ENCODE assay signal across 28 mouse cellular contexts in the genomic region with DNA sequence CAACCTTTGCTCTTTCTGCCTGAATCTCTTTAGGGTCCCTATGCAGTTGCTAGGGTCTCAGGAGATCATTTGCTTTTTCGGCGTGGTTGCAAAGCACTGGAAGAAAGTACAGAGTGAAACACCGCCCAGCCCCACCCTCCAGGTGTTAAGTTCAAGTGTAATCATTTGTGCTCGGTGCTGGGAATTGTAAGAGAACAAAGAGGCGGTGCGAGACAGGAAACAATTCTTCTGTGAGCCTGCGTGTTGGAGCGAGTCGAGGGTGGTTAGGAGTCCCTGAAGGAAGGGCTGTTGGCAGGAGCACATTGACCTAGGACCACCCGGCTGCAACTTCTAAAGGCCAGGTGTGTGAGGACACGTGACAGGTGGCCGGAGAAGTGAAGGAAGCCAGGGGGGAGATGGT. TPM values are rescaled to one million over a fixed set of nuclear protein-coding genes. Genes with fewer than 3 reads are reported as not detected.
DNase-seq lines count a peak whose midpoint lies in the region; ATAC-seq and TF ChIP-seq lines count a peak whose summit lies in the region.
"Had no signal": no experiment of that assay in that cellular context is flagged by ENCODE, and none has a peak within 500 bp of the region (broad histone marks: within the 10 kb centered on the region; RNA-seq: fewer than 3 reads in every experiment).

No protein-coding gene starts in this region.

- no peak overlapping the region for H3K4me3 ChIP-seq in embryonic facial prominence, embryonic 12.5 days
- H3K4me3 ChIP-seq in embryonic facial prominence, embryonic 10.5 days = no peak overlapping the region
- peak overlapping the region; percentile 76 for H3K4me3 ChIP-seq in E14TG2a.4 (replicated peaks; ENCODE audit: low read length)
- no peak overlapping the region for H3K4me3 ChIP-seq in stomach, embryonic 15.5 days (replicated peaks)
- H3K4me3 ChIP-seq in hindbrain, embryonic 10.5 days = no peak overlapping the region
- H3K4me3 ChIP-seq: heart, embryonic 13.5 days; layer of hippocampus, adult 2 months; limb, embryonic 12.5 days; liver, embryonic 12.5 days; midbrain, embryonic 12.5 days; neural tube, embryonic 15.5 days had no signal

- no peak for TF ChIP-seq CTCF in E14TG2a.4 (conservative IDR thresholded peaks at IDR 0.05; ENCODE audit: low read length)

- H3K9me3 ChIP-seq in embryonic facial prominence, embryonic 12.5 days = peaks cover 6% of the 10 kb centered on the region
- H3K9me3 ChIP-seq in embryonic facial prominence, embryonic 10.5 days = peaks cover 47% of the 10 kb centered on the region
- H3K9me3 ChIP-seq in E14TG2a.4 (ENCODE audit: low read length) = no peaks in the 10 kb centered on the region
- no peaks in the 10 kb centered on the region for H3K9me3 ChIP-seq in stomach, embryonic 15.5 days
- H3K9me3 ChIP-seq in hindbrain, embryonic 10.5 days = peaks cover 48% of the 10 kb centered on the region
- H3K9me3 ChIP-seq: neural tube, embryonic 15.5 days had no signal

- WGBS in embryonic facial prominence, embryonic 12.5 days = 84% methylated on average over 12 of the region's 12 CpGs
- WGBS in embryonic facial prominence, embryonic 10.5 days = 89% methylated on average over 12 of the region's 12 CpGs
- 61% methylated on average over 12 of the region's 12 CpGs for WGBS in stomach, embryonic 15.5 days
- 91% methylated on average over 12 of the region's 12 CpGs for WGBS in hindbrain, embryonic 10.5 days

- no peaks in the 10 kb centered on the region for H3K27me3 ChIP-seq in embryonic facial prominence, embryonic 12.5 days
- no peaks in the 10 kb centered on the region for H3K27me3 ChIP-seq in embryonic facial prominence, embryonic 10.5 days (replicated peaks; ENCODE audit: low read depth, poor library complexity, severe bottlenecking)
- H3K27me3 ChIP-seq in E14TG2a.4 (ENCODE audit: insufficient read depth, low read length) = no peaks in the 10 kb centered on the region
- H3K27me3 ChIP-seq in stomach, embryonic 15.5 days (replicated peaks) = no peaks in the 10 kb centered on the region
- H3K27me3 ChIP-seq in hindbrain, embryonic 10.5 days (ENCODE audit: insufficient read depth, poor library complexity, severe bottlenecking) = no peaks in the 10 kb centered on the region
- H3K27me3 ChIP-seq: heart, embryonic 13.5 days; limb, embryonic 12.5 days; midbrain, embryonic 12.5 days; neural tube, embryonic 15.5 days had no signal

- no peak overlapping the region for H3K9ac ChIP-seq in embryonic facial prominence, embryonic 12.5 days
- H3K9ac ChIP-seq in stomach, embryonic 15.5 days = no peak overlapping the region
- H3K9ac ChIP-seq: forebrain, postnatal 0 days; heart, embryonic 13.5 days; hindbrain, embryonic 14.5 days; limb, embryonic 12.5 days; liver, embryonic 12.5 days; midbrain, embryonic 12.5 days; neural tube, embryonic 15.5 days had no signal

- ATAC-seq in embryonic facial prominence, embryonic 12.5 days (ENCODE audit: insufficient number of reproducible peaks, insufficient read depth, low FRiP score, low TSS enrichment) = no peak
- ATAC-seq in stomach, embryonic 15.5 days (ENCODE audit: insufficient read depth, low FRiP score, low read depth) = no peak
- ATAC-seq: forebrain, postnatal 0 days; inflammation-experienced regulatory T-cells, adult 6 months; liver, embryonic 12.5 days had no signal

- H3K4me1 ChIP-seq in embryonic facial prominence, embryonic 12.5 days = peaks cover 31% of the 10 kb centered on the region
- peaks cover 32% of the 10 kb centered on the region for H3K4me1 ChIP-seq in embryonic facial prominence, embryonic 10.5 days
- peaks cover 86% of the 10 kb centered on the region for H3K4me1 ChIP-seq in E14TG2a.4 (replicated peaks; ENCODE audit: low read depth, low read length)
- peaks cover 26% of the 10 kb centered on the region for H3K4me1 ChIP-seq in stomach, embryonic 15.5 days
- H3K4me1 ChIP-seq in hindbrain, embryonic 10.5 days (replicated peaks) = peaks cover 31% of the 10 kb centered on the region

- no peak overlapping the region for H3K4me2 ChIP-seq in embryonic facial prominence, embryonic 12.5 days (replicated peaks)
- H3K4me2 ChIP-seq in stomach, embryonic 15.5 days = peak overlapping the region; percentile 31
- H3K4me2 ChIP-seq: heart, embryonic 13.5 days; hindbrain, embryonic 14.5 days; limb, embryonic 12.5 days; liver, embryonic 12.5 days; midbrain, embryonic 12.5 days; neural tube, embryonic 15.5 days had no signal

- peak overlapping the region; percentile 30; the same call in 1 of the 2 replicates for H3K27ac ChIP-seq in embryonic facial prominence, embryonic 12.5 days
- no peak overlapping the region for H3K27ac ChIP-seq in embryonic facial prominence, embryonic 10.5 days (replicated peaks)
- peak overlapping the region; percentile 73 for H3K27ac ChIP-seq in stomach, embryonic 15.5 days
- no peak overlapping the region for H3K27ac ChIP-seq in hindbrain, embryonic 10.5 days
- H3K27ac ChIP-seq: heart, embryonic 13.5 days; hindbrain, embryonic 14.5 days; layer of hippocampus, adult 2 months; limb, embryonic 12.5 days; liver, embryonic 12.5 days; midbrain, embryonic 12.5 days; neural tube, embryonic 15.5 days had no signal

- DNase-seq in embryonic facial prominence, embryonic 10.5 days (ENCODE audit: low spot score) = no peak
- peak; percentile 63 for DNase-seq in ZHBTc4 (ENCODE audit: low read depth, low spot score)
- DNase-seq in hindbrain, embryonic 10.5 days (ENCODE audit: low spot score) = no peak
- DNase-seq in cerebellum, adult 9-11 months = no peak
- DNase-seq: adrenal gland, postnatal 14 days; cerebellum, adult 2 months; cerebellum, postnatal 36 days; embryo, embryonic 11 days; forebrain, postnatal 0 days; gastrocnemius, postnatal 14 days; heart, adult 11 months; kidney, adult 8-10 months; kidney, postnatal 25 days; lung, adult 18-20 months; lung, postnatal 10 days; right cerebral cortex, postnatal 25 days; thymus, postnatal 25 days had no signal

- H3K36me3 ChIP-seq in embryonic facial prominence, embryonic 12.5 days = peaks cover 62% of the 10 kb centered on the region
- peaks cover 74% of the 10 kb centered on the region for H3K36me3 ChIP-seq in embryonic facial prominence, embryonic 10.5 days (replicated peaks)
- peaks cover 22% of the 10 kb centered on the region for H3K36me3 ChIP-seq in E14TG2a.4 (ENCODE audit: insufficient read depth, low read length)
- H3K36me3 ChIP-seq in stomach, embryonic 15.5 days = peaks cover 23% of the 10 kb centered on the region
- peaks cover 69% of the 10 kb centered on the region for H3K36me3 ChIP-seq in hindbrain, embryonic 10.5 days
- H3K36me3 ChIP-seq: neural tube, embryonic 15.5 days had no signal

RNA-seq across cellular contexts. Expression of gene Fbln1, which starts 4.9 kb away (rescaled TPM):
- 236 and 250 TPM in 2 replicates for polyA plus RNA-seq in embryonic facial prominence, embryonic 12.5 days (2016; fragmentation: Nextera tagmentation; extraction: Ambion mirVana)
- polyA plus RNA-seq in embryonic facial prominence, embryonic 10.5 days (2016; fragmentation: Nextera tagmentation; extraction: Ambion mirVana) = 198 and 207 TPM in 2 replicates
- polyA plus RNA-seq in stomach, embryonic 15.5 days (2015; fragmentation: Nextera tagmentation; extraction: Ambion mirVana) = 209 and 235 TPM in 2 replicates
- polyA plus RNA-seq in hindbrain, embryonic 10.5 days (2016; fragmentation: Nextera tagmentation; extraction: Ambion mirVana) = 157 and 168 TPM in 2 replicates
- polyA plus RNA-seq: inflammation-experienced regulatory T-cells, adult 6 months had no signal

Comparison
In these comparisons a context has a peak if more than half of its experiments do, and no peak if none do; other contexts are left out.
1. H3K27ac ChIP-seq: peak in embryonic facial prominence, embryonic 12.5 days (single experiment) and stomach, embryonic 15.5 days (single experiment); none in embryonic facial prominence, embryonic 10.5 days (single experiment) and hindbrain, embryonic 10.5 days (single experiment).